Mouse (Mus musculus): ENCODE data around the gene Gm13420. TPM values are rescaled to one million over a fixed set of nuclear protein-coding genes. Genes with fewer than 3 reads are reported as not detected.

The Gm13420 gene
- total and polyA plus RNA-seq, 2 experiments from 2014 or later = not detected

DNA sequence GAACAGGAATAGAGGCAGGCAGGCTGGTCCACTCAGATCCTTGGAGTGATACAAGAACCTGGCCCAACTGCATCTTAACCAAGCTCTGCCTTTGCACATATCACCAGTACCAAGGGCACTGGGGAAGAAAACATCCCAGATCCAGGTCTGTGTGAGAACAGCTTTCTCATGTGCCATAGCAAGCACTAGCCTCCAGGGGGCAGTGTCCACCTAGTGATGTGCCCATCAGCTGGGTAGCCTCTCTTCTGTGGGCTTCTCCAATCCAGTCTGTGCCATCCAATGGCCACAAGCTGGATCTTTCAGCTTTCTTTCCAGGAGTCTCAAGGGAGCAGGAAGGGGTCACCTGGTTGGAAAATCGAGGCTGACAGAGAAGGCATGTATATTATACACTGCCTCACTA lies 13.3 kb upstream of the Gm13420 start:
- no peak for ATAC-seq (ENCODE audit: insufficient read depth, low read depth)
- 0 out of 2 replicates have a peak, but pooled peaks cover 3% of the 10 kb centered on the region for H3K27me3 ChIP-seq (ENCODE audit: control insufficient read depth, insufficient read depth, low read length)
- no peaks in the 10 kb centered on the region for H3K4me1 ChIP-seq (ENCODE audit: control insufficient read depth, insufficient read depth)
- H3K9me3 ChIP-seq (replicated peaks; ENCODE audit: control insufficient read depth, low read length) = no peaks in the 10 kb centered on the region
- no peak overlapping the region for H3K4me3 ChIP-seq (ENCODE audit: low read depth, low read length)
- H3K9ac ChIP-seq (replicated peaks; ENCODE audit: low read depth, low read length) = no peak overlapping the region
- DNase-seq (ENCODE audit: low spot score) = peak; percentile 46
- no peaks in the 10 kb centered on the region for H3K36me3 ChIP-seq (replicated peaks; ENCODE audit: control insufficient read depth, insufficient read depth, low read length)
- 0% methylated on average over 1 of the region's 1 CpGs for WGBS
- H3K27ac ChIP-seq (ENCODE audit: low read depth) = no peak overlapping the region
- TF ChIP-seq CTCF (IDR thresholded peaks at IDR 0.05; ENCODE audit: low read depth) (peak; percentile 87), EP300 (IDR thresholded peaks at IDR 0.05; ENCODE audit: low read depth) (no peak)
- no peak overlapping the region for H3K4me2 ChIP-seq (ENCODE audit: low read depth, low read length)

DNA sequence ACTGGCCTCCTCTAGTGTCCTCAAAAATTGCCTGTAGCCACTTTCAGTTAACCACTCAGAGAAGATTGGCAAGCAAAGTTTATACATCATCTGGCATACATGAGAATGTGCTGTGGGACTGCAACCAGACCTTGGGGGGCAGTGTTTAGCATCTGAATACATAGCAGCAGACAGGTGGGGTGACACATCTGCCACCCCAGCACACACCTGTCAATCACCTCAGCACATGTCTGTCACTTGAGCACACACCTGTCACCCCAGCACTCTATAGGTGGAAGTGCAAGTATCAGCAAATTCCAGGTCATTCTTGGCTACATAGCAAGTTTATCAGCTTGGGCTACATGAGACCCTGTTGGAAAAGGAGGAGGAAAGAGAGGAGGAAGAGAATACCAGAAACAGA lies 4.2 kb upstream of the Gm13420 start:
- H3K4me2 ChIP-seq (ENCODE audit: low read depth, low read length) = no peak overlapping the region
- H3K27me3 ChIP-seq (ENCODE audit: control insufficient read depth, insufficient read depth, low read length) = peaks cover 17% of the 10 kb centered on the region
- H3K9me3 ChIP-seq (replicated peaks; ENCODE audit: control insufficient read depth, low read length) = no peaks in the 10 kb centered on the region
- no peak overlapping the region for H3K27ac ChIP-seq (ENCODE audit: low read depth)
- H3K4me1 ChIP-seq (ENCODE audit: control insufficient read depth, insufficient read depth) = no peaks in the 10 kb centered on the region
- H3K36me3 ChIP-seq (replicated peaks; ENCODE audit: control insufficient read depth, insufficient read depth, low read length) = no peaks in the 10 kb centered on the region
- H3K9ac ChIP-seq (replicated peaks; ENCODE audit: low read depth, low read length) = no peak overlapping the region
- DNase-seq (ENCODE audit: low spot score) (no peak), ATAC-seq (ENCODE audit: insufficient read depth, low read depth) (no peak)
- no peak overlapping the region for H3K4me3 ChIP-seq (ENCODE audit: low read depth, low read length)
- TF ChIP-seq EP300 (IDR thresholded peaks at IDR 0.05; ENCODE audit: low read depth) (no peak), CTCF (IDR thresholded peaks at IDR 0.05; ENCODE audit: low read depth) (no peak)

DNA sequence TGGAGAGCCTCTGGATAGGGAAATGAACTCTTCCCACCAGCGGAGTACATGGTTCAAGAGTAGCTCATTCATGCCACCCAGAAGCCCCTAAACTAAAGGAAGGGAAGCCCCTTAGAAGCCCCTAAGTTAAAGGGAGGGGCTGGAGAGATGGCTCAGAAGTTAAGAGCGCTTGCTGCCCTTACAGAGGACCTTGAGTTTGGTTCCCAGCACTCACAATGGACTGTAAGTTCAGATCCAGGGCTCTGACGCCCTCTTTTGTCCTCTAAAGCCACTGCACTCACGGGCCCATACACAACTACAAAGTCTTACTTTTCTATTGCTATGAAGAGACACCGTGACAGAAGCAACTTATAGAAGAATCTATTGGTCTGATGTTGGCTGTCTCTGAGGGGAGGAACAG lies 912 bp upstream of the Gm13420 start:
- Histone ChIP-seq H3K4me1 (ENCODE audit: control insufficient read depth, insufficient read depth) (no peaks in the 10 kb centered on the region), H3K9me3 (replicated peaks; ENCODE audit: control insufficient read depth, low read length) (no peaks in the 10 kb centered on the region), H3K9ac (replicated peaks; ENCODE audit: low read depth, low read length) (no peak overlapping the region), H3K27me3 (ENCODE audit: control insufficient read depth, insufficient read depth, low read length) (peaks cover 38% of the 10 kb centered on the region), H3K27ac (ENCODE audit: low read depth) (no peak overlapping the region), H3K36me3 (replicated peaks; ENCODE audit: control insufficient read depth, insufficient read depth, low read length) (no peaks in the 10 kb centered on the region), H3K4me2 (ENCODE audit: low read depth, low read length) (no peak overlapping the region), H3K4me3 (ENCODE audit: low read depth, low read length) (no peak overlapping the region)
- ATAC-seq (ENCODE audit: insufficient read depth, low read depth) (no peak), DNase-seq (ENCODE audit: low spot score) (no peak)
- WGBS = 80% methylated on average over 5 of the region's 5 CpGs
- TF ChIP-seq CTCF (IDR thresholded peaks at IDR 0.05; ENCODE audit: low read depth) = no peak
- TF ChIP-seq EP300 (IDR thresholded peaks at IDR 0.05; ENCODE audit: low read depth) = no peak

DNA sequence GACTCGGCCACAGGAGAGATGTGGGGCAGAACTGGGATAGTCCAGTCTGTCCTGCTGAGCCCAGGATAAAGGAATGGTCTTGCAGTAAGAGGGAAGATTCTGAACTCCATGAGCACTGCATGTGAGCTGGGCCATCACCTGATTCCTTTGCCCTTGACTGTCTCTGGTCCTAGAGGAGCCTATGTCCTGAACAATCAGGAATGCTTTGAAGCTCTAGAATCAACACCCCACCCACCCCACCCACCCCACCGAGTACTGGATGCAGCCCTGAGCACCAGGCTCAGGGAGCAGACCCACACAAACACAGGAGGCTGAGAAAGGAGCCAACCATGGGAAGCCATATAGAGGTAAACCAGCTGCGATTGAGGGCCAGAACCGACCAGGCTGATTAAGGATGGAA lies 3.0 kb downstream of the Gm13420 start:
- H3K27me3 ChIP-seq (ENCODE audit: control insufficient read depth, insufficient read depth, low read length) = peaks cover 50% of the 10 kb centered on the region
- H3K4me1 ChIP-seq (ENCODE audit: control insufficient read depth, insufficient read depth) = no peaks in the 10 kb centered on the region
- H3K9me3 ChIP-seq (replicated peaks; ENCODE audit: control insufficient read depth, low read length) = no peaks in the 10 kb centered on the region
- TF ChIP-seq CTCF (IDR thresholded peaks at IDR 0.05; ENCODE audit: low read depth) (no peak), EP300 (IDR thresholded peaks at IDR 0.05; ENCODE audit: low read depth) (no peak)
- H3K9ac ChIP-seq (replicated peaks; ENCODE audit: low read depth, low read length) = no peak overlapping the region
- ATAC-seq (ENCODE audit: insufficient read depth, low read depth) = no peak
- no peak overlapping the region for H3K4me3 ChIP-seq (ENCODE audit: low read depth, low read length)
- H3K36me3 ChIP-seq (replicated peaks; ENCODE audit: control insufficient read depth, insufficient read depth, low read length) = no peaks in the 10 kb centered on the region
- WGBS = 77% methylated on average over 4 of the region's 4 CpGs
- no peak for DNase-seq (ENCODE audit: low spot score)
- no peak overlapping the region for H3K27ac ChIP-seq (ENCODE audit: low read depth)
- no peak overlapping the region for H3K4me2 ChIP-seq (ENCODE audit: low read depth, low read length)

DNA sequence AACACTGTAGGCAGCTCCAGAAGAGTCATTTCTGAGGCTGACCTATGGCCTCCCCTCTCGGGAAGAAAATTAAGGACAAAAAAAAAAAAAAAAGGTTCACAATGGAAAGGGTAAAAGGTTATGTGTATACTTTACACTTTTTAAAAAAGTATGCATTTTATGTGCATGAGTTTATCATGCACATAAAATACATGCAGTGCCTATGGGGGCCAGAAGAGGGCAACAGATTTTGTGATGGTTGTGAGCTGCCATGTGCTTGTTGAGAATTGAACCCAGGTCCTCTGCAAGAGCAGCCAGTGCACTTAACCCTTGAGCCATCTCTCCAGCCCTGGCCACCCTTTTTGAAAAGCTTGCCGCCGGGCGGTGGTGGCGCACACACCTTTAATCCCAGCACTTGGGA lies 3.6 kb downstream of the Gm13420 start:
- Histone ChIP-seq H3K27me3 (ENCODE audit: control insufficient read depth, insufficient read depth, low read length) (peaks cover 50% of the 10 kb centered on the region), H3K9ac (replicated peaks; ENCODE audit: low read depth, low read length) (no peak overlapping the region), H3K4me3 (ENCODE audit: low read depth, low read length) (no peak overlapping the region), H3K9me3 (replicated peaks; ENCODE audit: control insufficient read depth, low read length) (no peaks in the 10 kb centered on the region), H3K27ac (ENCODE audit: low read depth) (no peak overlapping the region), H3K4me2 (ENCODE audit: low read depth, low read length) (no peak overlapping the region), H3K36me3 (replicated peaks; ENCODE audit: control insufficient read depth, insufficient read depth, low read length) (no peaks in the 10 kb centered on the region), H3K4me1 (ENCODE audit: control insufficient read depth, insufficient read depth) (no peaks in the 10 kb centered on the region)
- ATAC-seq (ENCODE audit: insufficient read depth, low read depth) (no peak), DNase-seq (ENCODE audit: low spot score) (no peak)
- 47% methylated on average over 5 of the region's 5 CpGs for WGBS
- TF ChIP-seq EP300 (IDR thresholded peaks at IDR 0.05; ENCODE audit: low read depth) = no peak
- TF ChIP-seq CTCF (IDR thresholded peaks at IDR 0.05; ENCODE audit: low read depth) = peak; percentile 37

DNA sequence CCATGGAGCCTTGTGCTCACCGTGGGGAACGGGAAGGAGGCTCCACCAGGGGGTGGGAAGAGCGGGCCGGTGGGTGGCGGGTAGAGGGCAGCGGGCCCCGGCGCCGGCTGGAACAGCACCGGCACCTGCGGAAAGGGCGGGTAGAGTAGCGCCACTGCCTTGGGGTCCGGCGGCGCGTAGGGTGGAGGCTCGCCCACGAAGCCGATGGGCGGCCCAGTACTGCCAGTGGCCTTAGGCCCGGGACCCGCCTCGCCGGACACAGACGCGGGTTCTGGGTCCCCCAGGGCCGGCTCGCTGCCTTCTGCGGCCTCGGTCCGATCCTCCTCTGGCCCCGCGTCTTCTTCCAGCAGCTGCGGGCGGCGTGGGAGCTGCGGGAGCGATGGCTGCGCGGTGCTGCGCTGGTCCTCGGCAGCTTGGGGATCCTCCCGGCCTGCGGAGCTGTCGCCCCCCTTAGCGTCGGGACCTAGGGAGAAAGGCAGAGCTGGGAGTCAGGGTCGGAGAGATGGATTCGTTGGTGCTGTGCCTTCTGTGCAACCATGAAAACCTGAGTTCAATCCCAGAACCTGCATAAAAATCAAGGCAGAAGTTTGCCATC lies 4.2 kb downstream of the Gm13420 start:
- H3K4me2 ChIP-seq (ENCODE audit: low read depth, low read length) = peak overlapping the region; percentile 58
- no peak for TF ChIP-seq CTCF (IDR thresholded peaks at IDR 0.05; ENCODE audit: low read depth)
- no peak for TF ChIP-seq EP300 (IDR thresholded peaks at IDR 0.05; ENCODE audit: low read depth)
- H3K4me3 ChIP-seq (ENCODE audit: low read depth, low read length) = peak overlapping the region; percentile 34
- DNase-seq (ENCODE audit: low spot score) (no peak), ATAC-seq (ENCODE audit: insufficient read depth, low read depth) (no peak)
- 0 out of 2 replicates have a peak overlapping the region, but pooled peaks have one; percentile 17 for H3K9ac ChIP-seq (replicated peaks; ENCODE audit: low read depth, low read length)
- no peaks in the 10 kb centered on the region for H3K4me1 ChIP-seq (ENCODE audit: control insufficient read depth, insufficient read depth)
- peaks cover 48% of the 10 kb centered on the region for H3K27me3 ChIP-seq (ENCODE audit: control insufficient read depth, insufficient read depth, low read length)
- 3% methylated on average over 43 of the region's 50 CpGs for WGBS
- H3K36me3 ChIP-seq (replicated peaks; ENCODE audit: control insufficient read depth, insufficient read depth, low read length) = no peaks in the 10 kb centered on the region
- H3K9me3 ChIP-seq (replicated peaks; ENCODE audit: control insufficient read depth, low read length) = no peaks in the 10 kb centered on the region
- no peak overlapping the region for H3K27ac ChIP-seq (ENCODE audit: low read depth)

Data from heart, postnatal 0 days (tissue).